Mouse (Mus musculus) erythroblast, embryonic 14.5 days (primary cell): Measurements from ENCODE around the gene Scgb3a1.

ENCODE experiments used
- GATA1 ChIP-seq: IDR thresholded peaks from 2 replicates; pipeline ENCODE4 v1.6.1; 2012; ENCODE audit warnings: low read length, inconsistent platforms, mixed read lengths
- TAL1 ChIP-seq: IDR thresholded peaks from 3 replicates; pipeline ENCODE4 v1.6.1; 2012; ENCODE audit warnings: low read length, inconsistent platforms, mixed read lengths

GRCm38 (mm10) chr11:49673433-49673832, 10.0 kb downstream of the Scgb3a1 start:
- no peak for TF ChIP-seq GATA1
- TF ChIP-seq TAL1: no peak
